Mouse (Mus musculus): ENCODE measurements around the gene AU022252. TPM values are rescaled to one million over a fixed set of nuclear protein-coding genes. Genes with fewer than 3 reads are reported as not detected.

Gene AU022252
- polyA plus RNA-seq, 1 experiment from 2014 or later: 28.1 TPM

GRCm38 (mm10) chr4:119178331-119178730, 54.2 kb downstream of the AU022252 start:
- no peaks in the 10 kb centered on the region for H3K36me3 ChIP-seq
- H3K27me3 ChIP-seq (replicated peaks): no peaks in the 10 kb centered on the region
- H3K4me2 ChIP-seq (replicated peaks): no peak overlapping the region
- H3K4me3 ChIP-seq (replicated peaks): no peak overlapping the region
- H3K9me3 ChIP-seq: no peaks in the 10 kb centered on the region
- no peak overlapping the region for H3K9ac ChIP-seq
- no peak overlapping the region for H3K27ac ChIP-seq
- no peaks in the 10 kb centered on the region for H3K4me1 ChIP-seq (replicated peaks)
- no peak for ATAC-seq
- 63% methylated on average over 18 of the region's 18 CpGs for WGBS

GRCm38 (mm10) chr4:119177702-119178101, 54.8 kb downstream of the AU022252 start:
- Histone ChIP-seq H3K4me3 (replicated peaks) (no peak overlapping the region), H3K27me3 (replicated peaks) (no peaks in the 10 kb centered on the region), H3K4me2 (replicated peaks) (no peak overlapping the region), H3K9me3 (no peaks in the 10 kb centered on the region), H3K4me1 (replicated peaks) (peaks cover 6% of the 10 kb centered on the region), H3K9ac (no peak overlapping the region), H3K27ac (no peak overlapping the region), H3K36me3 (no peaks in the 10 kb centered on the region)
- ATAC-seq: no peak
- 77% methylated on average over 5 of the region's 5 CpGs for WGBS

DNA sequence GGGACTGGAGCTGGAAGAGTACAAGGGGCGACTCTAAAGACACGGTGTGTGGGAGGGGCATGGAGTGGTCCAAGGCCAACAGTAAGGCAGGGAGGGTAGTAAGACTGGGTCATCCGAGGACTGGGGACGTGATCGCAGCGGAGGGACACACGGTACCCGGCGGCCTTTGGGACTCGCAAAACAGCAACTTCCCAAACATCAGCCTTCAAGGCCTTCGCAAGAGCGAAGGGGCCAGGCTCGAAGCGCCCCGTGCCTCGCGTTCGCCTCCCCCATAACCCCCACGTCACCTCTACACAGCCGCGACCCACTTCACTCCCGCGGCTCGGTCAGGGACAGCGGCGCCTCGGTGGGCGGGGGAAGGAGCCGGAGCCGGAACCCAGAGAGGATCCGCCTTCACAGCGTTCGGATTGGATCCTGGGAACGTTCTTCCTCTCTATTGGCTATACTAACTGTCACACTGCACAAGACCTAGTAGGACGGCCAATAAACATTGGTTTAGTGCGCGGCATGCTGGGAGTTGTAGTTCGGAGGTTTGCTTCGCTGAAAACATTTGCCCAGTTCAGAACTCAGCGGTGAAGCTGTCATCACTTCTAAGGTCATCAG, 58.6 kb downstream of the AU022252 start, which contains the start of gene Zfp691:
Gene Zfp691 (minus strand): TSS at position 345 of the 603 bp plus-strand sequence.
- no peaks in the 10 kb centered on the region for H3K27me3 ChIP-seq (replicated peaks)
- no peaks in the 10 kb centered on the region for H3K9me3 ChIP-seq
- peak within 1 kb of the TSS; percentile 79 for H3K9ac ChIP-seq
- WGBS: under 1% methylated on average over 40 of the region's 40 CpGs
- H3K27ac ChIP-seq: peak within 1 kb of the TSS; percentile 42
- H3K4me3 ChIP-seq (replicated peaks): peak within 1 kb of the TSS; percentile 76
- peak within 1 kb of the TSS; percentile 81 for H3K4me2 ChIP-seq (replicated peaks)
- peak; percentile 100 for ATAC-seq
- H3K4me1 ChIP-seq (replicated peaks): peaks cover 10% of the 10 kb centered on the region
- peaks cover 7% of the 10 kb centered on the region; the same call in 1 of the 2 replicates for H3K36me3 ChIP-seq

- no peaks in the 10 kb centered on the region for H3K9me3 ChIP-seq
- H3K9ac ChIP-seq: peak overlapping the region; percentile 79
- WGBS: 34% methylated on average over 18 of the region's 18 CpGs
- H3K27me3 ChIP-seq (replicated peaks): no peaks in the 10 kb centered on the region
- no peak overlapping the region for H3K27ac ChIP-seq
- peaks cover 10% of the 10 kb centered on the region for H3K4me1 ChIP-seq (replicated peaks)
- peak overlapping the region; percentile 81 for H3K4me2 ChIP-seq (replicated peaks)
- peak overlapping the region; percentile 76 for H3K4me3 ChIP-seq (replicated peaks)
- ATAC-seq: no peak
- peaks cover 7% of the 10 kb centered on the region; the same call in 1 of the 2 replicates for H3K36me3 ChIP-seq
Observed at GRCm38 (mm10) chr4:119172919-119173650, 59.4 kb downstream of the AU022252 start.

DNA sequence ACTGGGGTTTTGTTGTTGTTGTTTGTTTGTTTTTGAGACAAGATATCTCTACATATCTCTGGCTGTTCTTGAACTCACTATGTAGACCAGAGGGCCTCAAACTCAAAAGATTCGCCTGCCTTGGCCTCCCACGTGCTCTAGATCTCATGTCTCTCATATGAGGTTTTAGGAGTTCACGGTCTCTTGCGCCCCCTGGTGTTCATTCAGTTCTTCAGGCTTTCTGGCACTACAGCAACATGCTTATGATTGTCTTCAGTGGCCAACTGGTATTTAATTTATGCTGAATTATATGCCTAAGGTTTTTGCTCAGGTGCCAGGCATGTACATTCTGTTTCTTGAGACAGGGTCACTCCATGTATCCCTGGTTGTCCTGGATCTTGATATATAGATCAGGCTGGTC, 64.8 kb downstream of the AU022252 start:
- Histone ChIP-seq H3K9me3 (no peaks in the 10 kb centered on the region), H3K27me3 (replicated peaks) (no peaks in the 10 kb centered on the region), H3K36me3 (peaks cover 7% of the 10 kb centered on the region; the same call in 1 of the 2 replicates), H3K27ac (no peak overlapping the region), H3K9ac (no peak overlapping the region), H3K4me2 (replicated peaks) (no peak overlapping the region), H3K4me1 (replicated peaks) (peaks cover 3% of the 10 kb centered on the region; the same call in 1 of the 2 replicates), H3K4me3 (replicated peaks) (no peak overlapping the region)
- 7% methylated on average over 4 of the region's 4 CpGs for WGBS
- peak; percentile 51 for ATAC-seq

GRCm38 (mm10) chr4:119167068-119167467, 65.4 kb downstream of the AU022252 start:
- H3K4me1 ChIP-seq (replicated peaks): no peaks in the 10 kb centered on the region
- 75% methylated on average over 4 of the region's 4 CpGs for WGBS
- peak; percentile 64 for ATAC-seq
- no peaks in the 10 kb centered on the region for H3K9me3 ChIP-seq
- H3K9ac ChIP-seq: no peak overlapping the region
- peaks cover 7% of the 10 kb centered on the region; the same call in 1 of the 2 replicates for H3K36me3 ChIP-seq
- no peak overlapping the region for H3K27ac ChIP-seq
- no peaks in the 10 kb centered on the region for H3K27me3 ChIP-seq (replicated peaks)
- H3K4me3 ChIP-seq (replicated peaks): no peak overlapping the region
- H3K4me2 ChIP-seq (replicated peaks): no peak overlapping the region

- Histone ChIP-seq H3K4me1 (replicated peaks) (no peaks in the 10 kb centered on the region), H3K4me2 (replicated peaks) (no peak overlapping the region), H3K27me3 (replicated peaks) (no peaks in the 10 kb centered on the region), H3K9ac (no peak overlapping the region), H3K27ac (no peak overlapping the region), H3K4me3 (replicated peaks) (no peak overlapping the region), H3K36me3 (peaks cover 7% of the 10 kb centered on the region; the same call in 1 of the 2 replicates), H3K9me3 (no peaks in the 10 kb centered on the region)
- ATAC-seq: no peak
- 74% methylated on average over 7 of the region's 7 CpGs for WGBS
Observed at GRCm38 (mm10) chr4:119165916-119166315, 66.6 kb downstream of the AU022252 start.

- H3K36me3 ChIP-seq: no peaks in the 10 kb centered on the region
- no peak overlapping the region for H3K4me3 ChIP-seq (replicated peaks)
- no peak overlapping the region for H3K27ac ChIP-seq
- H3K9me3 ChIP-seq: no peaks in the 10 kb centered on the region
- no peaks in the 10 kb centered on the region for H3K27me3 ChIP-seq (replicated peaks)
- WGBS: 75% methylated on average over 4 of the region's 4 CpGs
- no peak overlapping the region for H3K9ac ChIP-seq
- no peak for ATAC-seq
- H3K4me2 ChIP-seq (replicated peaks): no peak overlapping the region
- no peaks in the 10 kb centered on the region for H3K4me1 ChIP-seq (replicated peaks)
Observed at GRCm38 (mm10) chr4:119162990-119163389, 69.5 kb downstream of the AU022252 start.

GRCm38 (mm10) chr4:119161358-119161757, 71.2 kb downstream of the AU022252 start:
- Histone ChIP-seq H3K9ac (no peak overlapping the region), H3K36me3 (no peaks in the 10 kb centered on the region), H3K27ac (no peak overlapping the region), H3K4me1 (replicated peaks) (no peaks in the 10 kb centered on the region), H3K4me3 (replicated peaks) (no peak overlapping the region), H3K4me2 (replicated peaks) (no peak overlapping the region), H3K9me3 (no peaks in the 10 kb centered on the region), H3K27me3 (replicated peaks) (no peaks in the 10 kb centered on the region)
- no peak for ATAC-seq
- 64% methylated on average over 3 of the region's 3 CpGs for WGBS

DNA sequence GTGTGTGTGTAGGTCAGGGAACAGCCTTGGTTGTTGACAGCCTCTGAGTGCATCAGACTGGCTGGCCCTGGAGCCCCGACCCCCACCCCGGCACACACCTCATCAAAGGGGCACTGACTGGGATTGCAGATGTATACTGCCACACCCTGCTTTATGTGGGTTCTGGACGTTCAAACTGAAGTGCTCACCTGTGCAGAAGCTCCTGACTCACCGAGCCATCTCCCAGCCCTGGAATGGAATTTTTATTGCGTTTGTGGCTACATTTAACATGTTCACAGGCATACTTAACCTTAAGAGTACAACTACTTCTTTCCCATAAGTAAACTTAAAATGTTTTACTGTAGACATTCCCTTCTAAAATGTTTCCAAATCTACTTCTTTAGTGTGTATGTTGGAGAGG, 74.6 kb downstream of the AU022252 start:
- H3K27me3 ChIP-seq (replicated peaks): no peaks in the 10 kb centered on the region
- H3K27ac ChIP-seq: peak overlapping the region; percentile 32; the same call in 1 of the 2 replicates
- peak; percentile 90 for ATAC-seq
- no peaks in the 10 kb centered on the region for H3K36me3 ChIP-seq
- no peak overlapping the region for H3K9ac ChIP-seq
- no peak overlapping the region for H3K4me2 ChIP-seq (replicated peaks)
- H3K9me3 ChIP-seq: no peaks in the 10 kb centered on the region
- no peaks in the 10 kb centered on the region for H3K4me1 ChIP-seq (replicated peaks)
- WGBS: 57% methylated on average over 5 of the region's 5 CpGs
- H3K4me3 ChIP-seq (replicated peaks): no peak overlapping the region

GRCm38 (mm10) chr4:119157186-119157585, 75.3 kb downstream of the AU022252 start:
- Histone ChIP-seq H3K4me2 (replicated peaks) (no peak overlapping the region), H3K9ac (no peak overlapping the region), H3K9me3 (no peaks in the 10 kb centered on the region), H3K36me3 (no peaks in the 10 kb centered on the region), H3K27me3 (replicated peaks) (no peaks in the 10 kb centered on the region), H3K4me3 (replicated peaks) (no peak overlapping the region), H3K27ac (no peak overlapping the region), H3K4me1 (replicated peaks) (no peaks in the 10 kb centered on the region)
- 46% methylated on average over 2 of the region's 2 CpGs for WGBS
- ATAC-seq: no peak

Measured in intestine, embryonic 15.5 days (tissue).